Mouse (Mus musculus): ENCODE data around the gene Mdm2.

DNA sequence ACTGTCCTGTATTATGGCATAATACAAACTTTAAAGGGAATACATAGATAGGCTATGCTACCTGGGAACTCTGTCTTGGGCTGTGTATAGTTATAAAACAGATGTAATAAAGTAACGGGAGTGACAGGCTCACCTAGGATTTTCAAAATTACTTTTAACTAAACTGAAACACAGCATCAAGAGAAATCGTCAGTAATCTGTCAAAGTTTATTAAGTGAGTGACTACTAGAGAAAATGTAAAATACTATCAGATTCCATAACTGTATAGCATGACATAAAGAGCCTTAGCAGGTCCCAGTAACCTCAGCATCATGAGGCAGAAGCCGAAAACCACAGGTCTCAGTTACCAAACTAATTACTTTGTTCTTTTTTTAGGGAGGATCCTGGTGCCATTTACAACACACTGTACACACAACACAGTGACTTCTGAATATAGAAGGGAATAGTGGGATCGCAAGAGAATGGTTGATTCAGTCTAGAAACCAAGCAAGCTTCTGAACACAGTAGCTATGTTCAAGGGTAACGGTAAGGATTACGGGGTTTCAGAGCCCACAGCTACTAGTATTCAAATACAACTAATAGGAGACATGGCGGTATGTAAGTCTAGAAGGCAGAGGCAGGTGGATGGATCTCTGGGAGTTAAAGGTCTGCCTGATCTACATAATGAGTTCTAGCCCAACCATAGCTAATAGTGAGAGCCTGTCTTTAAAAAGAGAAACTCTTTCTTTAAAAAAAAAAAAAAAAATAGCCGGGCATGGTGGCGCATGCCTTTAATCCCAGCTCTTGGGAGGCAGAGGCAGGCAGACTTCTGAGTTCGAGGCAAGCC, 12.0 kb downstream of the Mdm2 start:
- no peak for TF ChIP-seq CTCF (IDR thresholded peaks at IDR 0.05; ENCODE audit: extremely low read depth, insufficient read depth, low read length)
- TF ChIP-seq POLR2A (IDR thresholded peaks at IDR 0.05; ENCODE audit: extremely low read depth, insufficient read depth, low read length), result no peak
